Mouse (Mus musculus): ENCODE data around the gene Ccdc174.

The Ccdc174 gene

DNA sequence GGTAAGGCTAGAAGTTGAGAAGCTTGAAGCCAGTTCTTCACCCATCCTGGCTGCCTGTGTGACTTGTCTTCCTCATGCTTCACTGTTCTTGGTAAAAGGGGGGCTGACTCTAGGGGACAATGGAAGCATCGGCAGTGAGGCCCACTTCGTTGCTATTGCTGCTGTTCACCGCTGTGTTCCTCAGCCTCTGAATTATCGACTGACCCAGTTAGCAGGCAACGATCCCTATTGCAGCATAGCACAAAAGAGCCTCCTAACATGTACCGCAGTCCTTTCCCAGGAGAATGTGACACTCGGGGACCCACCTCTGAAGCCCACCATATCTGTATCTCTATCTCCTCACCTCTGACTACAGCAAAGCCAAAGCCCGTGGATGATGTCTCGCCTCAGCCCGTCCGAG is 39.9 kb downstream of the Ccdc174 start:
- no peak for DNase-seq (ENCODE audit: low spot score)

DNA sequence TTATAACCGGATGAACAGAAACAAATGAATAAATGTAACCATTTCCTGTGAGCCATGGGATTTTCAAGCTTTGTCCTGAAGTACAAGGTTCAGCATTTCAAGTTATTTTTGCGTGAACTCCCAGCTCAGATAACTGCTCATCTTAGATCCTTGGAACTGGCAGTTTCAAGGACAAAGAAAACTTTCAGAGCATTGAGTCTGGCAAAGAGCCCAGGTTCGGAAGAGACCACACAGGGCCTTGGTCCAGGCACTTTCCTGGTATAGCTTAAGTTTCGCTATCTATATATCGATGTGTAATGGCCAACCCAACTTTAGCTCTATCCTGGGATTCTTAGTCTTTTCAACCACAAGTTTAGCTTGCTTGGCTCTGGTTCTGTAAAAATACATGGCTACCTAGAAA is 53.4 kb downstream of the Ccdc174 start:
- no peak for DNase-seq (ENCODE audit: low spot score)

DNA sequence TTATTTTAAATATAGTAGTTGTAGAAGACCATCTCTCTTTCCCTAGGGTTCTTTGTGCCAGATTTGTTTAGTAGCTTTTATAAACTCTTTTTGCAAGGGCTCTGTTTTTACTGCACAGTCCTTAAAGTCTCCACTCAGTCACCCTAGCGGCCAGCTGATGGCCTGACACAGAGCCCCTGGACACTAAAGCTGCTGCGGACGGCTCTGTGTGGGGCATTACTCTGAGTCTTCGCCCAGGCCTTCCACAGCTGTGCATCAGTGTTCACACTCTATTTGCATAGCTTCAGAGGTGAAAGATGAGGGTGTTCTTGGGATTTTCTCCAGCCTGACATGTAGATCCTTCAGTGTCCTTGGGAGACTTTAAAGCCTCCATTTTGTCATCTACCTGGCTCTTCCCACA is 60.6 kb downstream of the Ccdc174 start:
- DNase-seq (ENCODE audit: low spot score), result no peak

DNA sequence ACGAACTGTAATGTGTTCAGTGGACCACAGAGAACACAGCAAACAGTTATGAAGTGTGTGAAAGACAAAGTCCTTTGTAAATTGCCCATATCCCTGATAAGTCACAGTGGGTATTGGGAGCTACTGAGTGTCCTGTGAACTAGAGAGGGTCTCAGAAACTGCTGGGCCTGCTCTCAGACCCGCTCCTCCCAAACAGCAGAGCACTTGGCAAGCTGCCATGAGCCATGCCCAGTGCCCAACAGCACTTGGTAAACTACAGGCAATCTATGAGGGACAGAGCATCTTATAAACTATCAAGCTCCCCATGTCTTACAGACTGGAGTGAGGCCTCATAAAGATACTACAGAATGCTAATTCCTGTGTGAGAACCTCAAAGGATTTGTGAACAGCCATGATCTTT is 70.6 kb downstream of the Ccdc174 start:
- DNase-seq (ENCODE audit: low spot score), result no peak
